Mouse (Mus musculus): ENCODE measurements around the gene Rfxap. TPM values are rescaled to one million over a fixed set of nuclear protein-coding genes. Genes with fewer than 3 reads are reported as not detected.

The Rfxap gene
- 29.7 TPM for polyA plus RNA-seq (2015; fragmentation: Illumina TruSeq; extraction: RNeasy Lipid Tissue Mini Kit (QIAGEN cat#74804); ENCODE audit: insufficient read depth, low replicate concordance)

DNA sequence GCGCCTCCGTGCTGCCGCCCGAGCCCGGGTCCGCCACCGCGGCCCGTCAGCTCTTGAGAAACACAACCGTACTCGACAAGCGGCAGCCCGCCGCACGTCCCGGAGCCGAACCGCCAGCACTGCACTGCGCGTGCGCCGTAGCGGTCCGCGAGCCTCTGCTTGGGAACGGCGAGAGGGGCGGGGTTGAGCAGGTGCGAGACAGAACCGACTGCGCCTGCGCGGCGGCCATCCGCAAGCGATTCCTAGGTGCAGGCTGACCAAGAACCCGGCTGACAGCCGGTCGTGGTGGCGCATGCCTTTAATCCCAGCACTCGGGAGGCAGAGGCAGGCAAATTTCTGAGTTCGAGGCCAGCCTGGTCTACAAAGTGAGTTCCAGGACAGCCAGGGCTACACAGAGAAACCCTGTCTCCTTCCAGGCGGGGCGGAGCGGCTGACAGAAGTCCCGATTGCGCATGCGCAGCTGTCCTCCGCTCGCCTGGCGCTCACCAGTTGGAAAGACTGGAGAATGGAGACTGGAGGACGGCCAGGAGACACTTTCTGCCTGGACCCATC is at the start of gene Rfxap:
Rfxap (minus strand) TSS at position 126 of the 552 bp plus-strand sequence.

GRCm38 (mm10) chr3:54755145-54756041 is 52.2 kb downstream of the Rfxap start, which contains the start of gene Smad9:
Smad9 (plus strand) TSS chr3:54755582.

Other genes with a start within 250 kb of the Rfxap start
- 162 TPM for gene Supt20, start 115.0 kb downstream of the Rfxap start, polyA plus RNA-seq (2015; fragmentation: Illumina TruSeq; extraction: RNeasy Lipid Tissue Mini Kit (QIAGEN cat#74804); ENCODE audit: insufficient read depth, low replicate concordance)
- gene Gm21958, start 93.4 kb downstream of the Rfxap start, polyA plus RNA-seq (2015; fragmentation: Illumina TruSeq; extraction: RNeasy Lipid Tissue Mini Kit (QIAGEN cat#74804); ENCODE audit: insufficient read depth, low replicate concordance), result not detected
- 97.6 TPM for gene Exosc8, start 72.4 kb downstream of the Rfxap start, polyA plus RNA-seq (2015; fragmentation: Illumina TruSeq; extraction: RNeasy Lipid Tissue Mini Kit (QIAGEN cat#74804); ENCODE audit: insufficient read depth, low replicate concordance)
- 47.2 TPM for gene Alg5, start 72.3 kb downstream of the Rfxap start, polyA plus RNA-seq (2015; fragmentation: Illumina TruSeq; extraction: RNeasy Lipid Tissue Mini Kit (QIAGEN cat#74804); ENCODE audit: insufficient read depth, low replicate concordance)
- 0.66 TPM for gene Smad9, start 52.2 kb downstream of the Rfxap start, polyA plus RNA-seq (2015; fragmentation: Illumina TruSeq; extraction: RNeasy Lipid Tissue Mini Kit (QIAGEN cat#74804); ENCODE audit: insufficient read depth, low replicate concordance)
- not detected for gene Sertm1, start 108.1 kb upstream of the Rfxap start, polyA plus RNA-seq (2015; fragmentation: Illumina TruSeq; extraction: RNeasy Lipid Tissue Mini Kit (QIAGEN cat#74804); ENCODE audit: insufficient read depth, low replicate concordance)
- not detected for gene Ccna1, start 247.7 kb upstream of the Rfxap start, polyA plus RNA-seq (2015; fragmentation: Illumina TruSeq; extraction: RNeasy Lipid Tissue Mini Kit (QIAGEN cat#74804); ENCODE audit: insufficient read depth, low replicate concordance)